18 mouse cellular contexts compared by ENCODE assay signal in the genomic region with DNA sequence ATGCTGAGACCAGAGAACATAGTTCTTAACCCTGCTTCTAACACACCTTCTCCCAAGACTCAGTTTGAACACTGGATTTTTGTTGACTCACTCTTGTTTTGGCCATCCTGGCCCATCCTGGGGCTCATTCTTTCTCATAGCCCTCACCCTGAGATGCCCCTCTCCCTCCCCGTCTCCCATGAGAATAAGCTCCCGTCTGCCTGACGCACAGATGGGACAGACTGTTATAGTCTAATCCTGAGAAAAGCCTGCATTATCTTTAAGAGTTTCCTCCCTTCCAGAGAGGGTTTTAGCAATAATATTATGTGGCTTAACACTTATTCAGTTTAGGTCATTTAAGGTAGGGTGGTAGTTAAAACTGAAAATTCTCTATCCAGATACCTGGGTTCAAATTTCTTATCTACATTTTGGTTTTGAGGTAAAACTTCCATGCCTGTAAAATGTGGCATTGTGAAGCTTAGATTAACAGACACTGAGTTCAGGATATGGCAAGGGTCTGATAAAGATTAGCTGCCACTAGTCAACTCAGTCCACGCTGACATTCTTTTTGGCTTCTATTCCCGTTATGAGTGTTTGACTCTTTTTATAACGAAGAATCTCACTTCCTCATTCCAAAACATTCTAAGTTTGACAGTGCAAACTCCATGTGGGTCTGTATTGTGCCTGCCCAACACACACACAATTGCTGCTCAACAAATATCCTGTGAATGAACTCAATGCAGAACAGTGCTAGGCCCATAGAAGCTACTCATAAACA.
DNase-seq lines count a peak whose midpoint lies in the region; ATAC-seq and TF ChIP-seq lines count a peak whose summit lies in the region.
"Had no signal": no experiment of that assay in that cellular context is flagged by ENCODE, and none has a peak within 500 bp of the region (broad histone marks: within the 10 kb centered on the region; RNA-seq: fewer than 3 reads in every experiment).

No protein-coding gene starts in this region.

- ATAC-seq in liver, embryonic 12.5 days = peak; percentile 88
- ATAC-seq in megakaryocyte progenitor cell, adult 5-6 weeks (replicated peaks; ENCODE audit: poor library complexity) = peak; percentile 88
- ATAC-seq in activated CD4-positive, CD25-positive, alpha-beta regulatory T cell, adult 4 months = no peak
- ATAC-seq: forebrain, embryonic 15.5 days had no signal

- peaks cover 10% of the 10 kb centered on the region for H3K9me3 ChIP-seq in CH12.LX (replicated peaks; ENCODE audit: low read length)
- no peaks in the 10 kb centered on the region for H3K9me3 ChIP-seq in liver, embryonic 12.5 days (replicated peaks)
- H3K9me3 ChIP-seq: embryonic facial prominence, embryonic 12.5 days; forebrain, embryonic 15.5 days; heart, embryonic 13.5 days had no signal

- peaks cover 26 to 60% of the 10 kb centered on the region in 2 experiments for H3K4me1 ChIP-seq in CH12.LX (ENCODE audit: control insufficient read depth in 1 of 2, insufficient read depth in 2 of 2)
- H3K4me1 ChIP-seq in liver, embryonic 12.5 days = peaks cover 20% of the 10 kb centered on the region
- H3K4me1 ChIP-seq: forebrain, embryonic 15.5 days had no signal

- H3K9ac ChIP-seq in CH12.LX (ENCODE audit: insufficient read depth, low read depth) = peak overlapping the region; percentile 45
- no peak overlapping the region for H3K9ac ChIP-seq in liver, embryonic 12.5 days
- H3K9ac ChIP-seq: embryonic facial prominence, embryonic 12.5 days; forebrain, embryonic 15.5 days; heart, embryonic 13.5 days had no signal

- H3K27ac ChIP-seq in CH12.LX (ENCODE audit: insufficient read depth, low read depth) = peak overlapping the region; percentile 89
- H3K27ac ChIP-seq in liver, embryonic 12.5 days = peak overlapping the region; percentile 50; the same call in 1 of the 2 replicates
- H3K27ac ChIP-seq: embryonic facial prominence, embryonic 12.5 days; forebrain, embryonic 15.5 days; heart, embryonic 13.5 days had no signal

- peaks cover 5% of the 10 kb centered on the region for H3K79me2 ChIP-seq in CH12.LX (replicated peaks; ENCODE audit: control insufficient read depth, extremely low read depth, insufficient read depth, poor library complexity, severe bottlenecking)

- peak; percentile 4; the same call in 1 of the 2 replicates for TF ChIP-seq RAD21 in CH12.LX (IDR thresholded peaks at IDR 0.05; ENCODE audit: low read depth, low read length)

- 0 out of 2 replicates have a peak, but pooled peaks have one; percentile 29 for TF ChIP-seq POLR2A in CH12.LX (IDR thresholded peaks at IDR 0.05; ENCODE audit: low read depth, low read length)

- peak overlapping the region; percentile 14; the same call in 1 of the 2 replicates for H3K4me2 ChIP-seq in CH12.LX (ENCODE audit: insufficient read depth, low read depth, poor library complexity, severe bottlenecking)
- H3K4me2 ChIP-seq in liver, embryonic 12.5 days = peak overlapping the region; percentile 19; the same call in 1 of the 2 replicates
- H3K4me2 ChIP-seq: embryonic facial prominence, embryonic 12.5 days; forebrain, embryonic 15.5 days; heart, embryonic 13.5 days had no signal

- DNase-seq in CH12.LX (ENCODE audit: extremely low read depth) = peak; percentile 87
- DNase-seq in c-Kit-positive CD71-positive TER-119-negative erythroid progenitor cells, embryonic 14.5 days (ENCODE audit: low read depth) = peak; percentile 49
- no peak for DNase-seq in kidney, adult 8-10 months
- no peak for DNase-seq in thymus, postnatal 14 days
- DNase-seq: cerebellum, adult 9-11 months; heart, postnatal 36 days; kidney, adult 11 months; kidney, postnatal 10 days; left cerebral cortex, postnatal 4 days; lung, postnatal 10 days; right cerebral cortex, adult 18-20 months; thymus, postnatal 25 days had no signal

- no peak for TF ChIP-seq CTCF in CH12.LX (conservative IDR thresholded peaks at IDR 0.05 in 1 of 2, IDR thresholded peaks at IDR 0.05 in 1 of 2; ENCODE audit: low read depth in 2 of 2, low read length in 2 of 2)

- no peak overlapping the region for H3K4me3 ChIP-seq in CH12.LX (replicated peaks in 1 of 3; ENCODE audit: low read depth in 2 of 3, low read length in 2 of 3, poor library complexity in 1 of 3)
- H3K4me3 ChIP-seq in liver, embryonic 12.5 days = no peak overlapping the region
- H3K4me3 ChIP-seq: embryonic facial prominence, embryonic 12.5 days; forebrain, embryonic 15.5 days; heart, embryonic 13.5 days had no signal

- TF ChIP-seq EP300 in CH12.LX (IDR thresholded peaks at IDR 0.05; ENCODE audit: low read length) = peak; percentile 98

- dilution Hi-C loops in CH12.LX (cut with MboI; ENCODE audit: extremely low pct_ligation_motif_present, extremely low pct_unique_long_range_greater_than_20kb, low sequenced_read_pairs) = no loop called here

- H3K36me3 ChIP-seq in CH12.LX (replicated peaks in 1 of 2; ENCODE audit: control insufficient read depth in 1 of 2, insufficient read depth in 1 of 2, low read length in 1 of 2) = peaks cover 35 to 44% of the 10 kb centered on the region in 2 experiments
- H3K36me3 ChIP-seq in liver, embryonic 12.5 days = peaks cover 22% of the 10 kb centered on the region; the same call in 1 of the 2 replicates
- H3K36me3 ChIP-seq: embryonic facial prominence, embryonic 12.5 days had no signal

- WGBS in liver, embryonic 12.5 days (ENCODE audit: insufficient replicate concordance) = 25% methylated on average over 6 of the region's 6 CpGs

- in situ Hi-C loops in CH12.LX (cut with MboI; ENCODE audit: low pct_ligation_motif_present, low pct_unique_long_range_greater_than_20kb, low sequenced_read_pairs) = no loop called here

- H3K27me3 ChIP-seq in CH12.LX (replicated peaks) = no peaks in the 10 kb centered on the region
- no peaks in the 10 kb centered on the region for H3K27me3 ChIP-seq in liver, embryonic 12.5 days (replicated peaks)
- H3K27me3 ChIP-seq: embryonic facial prominence, embryonic 12.5 days; forebrain, embryonic 15.5 days; heart, embryonic 13.5 days had no signal

TF ChIP-seq in CH12.LX, 34 proteins besides CTCF, POLR2A, EP300 and RAD21:
- TF ChIP-seq UBTF (IDR thresholded peaks at IDR 0.05; ENCODE audit: low read depth, low read length) = no peak
- no peak for TF ChIP-seq SMC3 (IDR thresholded peaks at IDR 0.05; ENCODE audit: low read depth, low read length)
- TF ChIP-seq SIN3A (IDR thresholded peaks at IDR 0.05; ENCODE audit: low read length) = peak; percentile 84
- no peak for TF ChIP-seq HCFC1 (IDR thresholded peaks at IDR 0.05; ENCODE audit: low read depth, low read length)
- TF ChIP-seq USF2 (conservative IDR thresholded peaks at IDR 0.05; ENCODE audit: low read depth, low read length) = no peak
- no peak for TF ChIP-seq MAZ (IDR thresholded peaks at IDR 0.05; ENCODE audit: low read depth, low read length)
- no peak for TF ChIP-seq POLR2AphosphoS2 (IDR thresholded peaks at IDR 0.05; ENCODE audit: low read depth, low read length)
- TF ChIP-seq MYC (IDR thresholded peaks at IDR 0.05; ENCODE audit: low read depth, low read length) = peak; percentile 95
- TF ChIP-seq E2F4 (IDR thresholded peaks at IDR 0.05; ENCODE audit: insufficient replicate concordance, low read depth, low read length) = no peak
- TF ChIP-seq RCOR1 (conservative IDR thresholded peaks at IDR 0.05; ENCODE audit: low read depth, low read length) = 0 out of 2 replicates have a peak, but pooled peaks have one; percentile 19
- TF ChIP-seq GABPA (IDR thresholded peaks at IDR 0.05; ENCODE audit: insufficient replicate concordance, low read depth, low read length) = no peak
- no peak for TF ChIP-seq ZMIZ1 (IDR thresholded peaks at IDR 0.05; ENCODE audit: low read depth, low read length)
- no peak for TF ChIP-seq PAX5 (IDR thresholded peaks at IDR 0.05; ENCODE audit: low read length)
- TF ChIP-seq KAT2A (IDR thresholded peaks at IDR 0.05; ENCODE audit: insufficient replicate concordance, low read length) = no peak
- peak; percentile 76 for TF ChIP-seq BHLHE40 (IDR thresholded peaks at IDR 0.05; ENCODE audit: low read depth, low read length)
- TF ChIP-seq JUND (conservative IDR thresholded peaks at IDR 0.05; ENCODE audit: low read depth, low read length) = peak; percentile 99
- TF ChIP-seq ZC3H11A (IDR thresholded peaks at IDR 0.05; ENCODE audit: low read depth, low read length) = no peak
- TF ChIP-seq JUN (IDR thresholded peaks at IDR 0.05; ENCODE audit: insufficient read depth, low read depth, low read length) = peak; percentile 93
- TF ChIP-seq CHD1 (IDR thresholded peaks at IDR 0.05; ENCODE audit: low read depth, low read length) = no peak
- TF ChIP-seq TBP (conservative IDR thresholded peaks at IDR 0.05; ENCODE audit: low read depth, low read length) = peak; percentile 64; the same call in 1 of the 2 replicates
- peak; percentile 84 for TF ChIP-seq ETS1 (conservative IDR thresholded peaks at IDR 0.05; ENCODE audit: low read depth, low read length)
- TF ChIP-seq MEF2A (IDR thresholded peaks at IDR 0.05; ENCODE audit: borderline replicate concordance, low read depth, low read length) = peak; percentile 98
- TF ChIP-seq USF1 (IDR thresholded peaks at IDR 0.05; ENCODE audit: low read depth, low read length) = no peak
- TF ChIP-seq NELFE (IDR thresholded peaks at IDR 0.05; ENCODE audit: low read depth, low read length) = no peak
- no peak for TF ChIP-seq ELF1 (IDR thresholded peaks at IDR 0.05; ENCODE audit: low read depth, low read length)
- TF ChIP-seq NRF1 (IDR thresholded peaks at IDR 0.05; ENCODE audit: low read depth, low read length) = no peak
- peak; percentile 98 for TF ChIP-seq IRF4 (IDR thresholded peaks at IDR 0.05; ENCODE audit: low read depth, low read length)
- no peak for TF ChIP-seq MAFK (IDR thresholded peaks at IDR 0.05; ENCODE audit: insufficient replicate concordance, low read length)
- peak; percentile 81 for TF ChIP-seq MAX (IDR thresholded peaks at IDR 0.05; ENCODE audit: low read length)
- TF ChIP-seq ZKSCAN1 (IDR thresholded peaks at IDR 0.05; ENCODE audit: borderline replicate concordance, low read depth, low read length) = no peak
- no peak for TF ChIP-seq ZNF384 (IDR thresholded peaks at IDR 0.05; ENCODE audit: low read depth, low read length)
- 0 out of 2 replicates have a peak, but pooled peaks have one; percentile 64 for TF ChIP-seq MXI1 (IDR thresholded peaks at IDR 0.05; ENCODE audit: low read depth, low read length)
- TF ChIP-seq TCF12 (IDR thresholded peaks at IDR 0.05; ENCODE audit: low read depth, low read length) = peak; percentile 62
- no peak; the same call in 1 of the 2 replicates for TF ChIP-seq CHD2 (IDR thresholded peaks at IDR 0.05; ENCODE audit: low read length)

Comparison
In these comparisons a context has a peak if more than half of its experiments do, and no peak if none do; other contexts are left out.
1. DNase-seq: peak in CH12.LX (single experiment) and c-Kit-positive CD71-positive TER-119-negative erythroid progenitor cells, embryonic 14.5 days (single experiment); none in kidney, adult 8-10 months (0 of 2) and thymus, postnatal 14 days (single experiment).